Mouse (Mus musculus) small intestine, adult 2 months (tissue): ENCODE data around the gene Rpn1.

Source experiments
- CTCF ChIP-seq: fragments of 200-500 bp; IDR thresholded peaks from 2 replicates; pipeline ENCODE4 v1.5.1; 2012; ENCODE audit warnings: low read depth, mild to moderate bottlenecking, control low read depth, inconsistent platforms, low read length, moderate library complexity, mixed read lengths; ENCODE audit not compliant: insufficient replicate concordance, insufficient read length; ENCODE audit errors: extremely low read depth
- POLR2A ChIP-seq: fragments of 200-500 bp; IDR thresholded peaks from 2 replicates; pipeline ENCODE4 v1.6.1; 2012; ENCODE audit warnings: low read depth, mild to moderate bottlenecking, control low read depth, inconsistent platforms, low read length, moderate library complexity

- no peak for TF ChIP-seq CTCF
- no peak for TF ChIP-seq POLR2A
Observed at GRCm38 (mm10) chr6:88056866-88057265, 27.4 kb upstream of the Rpn1 start.
